Mouse (Mus musculus) kidney, adult 2 months (tissue): Measurements from ENCODE around the gene Tenm3.

Experiments
- CTCF ChIP-seq: fragments of 200-500 bp; conservative IDR thresholded peaks from 2 replicates; pipeline ENCODE4 v1.5.1; 2011; ENCODE audit warnings: low read depth, mild to moderate bottlenecking, control low read depth, low read length, moderate library complexity, mixed read lengths; ENCODE audit not compliant: insufficient read depth, insufficient read length
- POLR2A ChIP-seq: fragments of 200-500 bp; IDR thresholded peaks from one replicate; pipeline ENCODE4 v1.6.1; 2011; ENCODE audit warnings: low read depth, low read length, control low read depth

DNA sequence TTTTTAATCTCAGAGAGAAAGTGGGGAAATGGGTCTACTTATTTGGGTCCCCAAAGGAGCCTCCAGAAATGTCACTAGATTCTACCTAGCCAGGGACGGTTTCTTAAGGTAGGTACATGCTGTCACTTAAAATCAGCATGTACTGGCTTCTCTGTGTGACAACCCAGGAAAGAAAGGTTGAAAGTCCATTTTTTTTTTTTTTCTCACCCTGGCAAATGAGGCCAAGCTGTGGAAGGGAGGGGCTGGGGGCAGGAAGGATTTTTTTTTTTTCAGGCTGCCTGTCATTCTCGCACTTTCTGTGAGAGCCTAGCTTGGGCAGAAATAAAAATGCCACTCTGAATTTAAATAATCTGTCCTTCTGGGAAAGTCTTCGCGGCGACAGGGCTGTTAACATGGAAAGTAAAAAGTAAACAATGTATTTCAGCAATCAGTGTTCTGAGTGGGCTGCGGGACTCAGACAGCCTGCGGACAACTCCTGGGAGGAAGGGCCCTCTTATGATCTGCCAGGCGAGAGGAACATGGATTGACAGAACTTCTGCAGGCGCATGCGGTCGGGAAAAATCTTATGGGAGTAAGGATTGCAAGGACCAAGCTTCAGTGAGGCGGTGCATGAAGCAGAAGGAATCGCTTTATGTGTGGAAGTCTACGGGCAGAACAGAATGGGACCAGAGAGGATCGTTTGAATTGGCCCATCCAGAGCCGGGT is 621.9 kb downstream of the Tenm3 start:
- no peak for TF ChIP-seq CTCF
- TF ChIP-seq POLR2A: no peak
